Mouse (Mus musculus): ENCODE results near the gene Pecam1. TPM values are rescaled to one million over a fixed set of nuclear protein-coding genes. Genes with fewer than 3 reads are reported as not detected.
"Not testable (repeated sequence)": the region's sequence is repeated elsewhere in the genome, so short reads cannot be mapped to it uniquely, and the experiment has no call there.

The Pecam1 gene
- 144 and 151 TPM in 2 replicates for total RNA-seq (2017)

- peak; percentile 74 for ATAC-seq (ENCODE audit: extremely low read depth, insufficient number of reproducible peaks, low FRiP score, poor library complexity, severe bottlenecking)
Observed at GRCm38 (mm10) chr11:106750121-106750751, at the start of gene Pecam1. TSS of gene Pecam1 (minus strand) at chr11:106750628.

- no peak for ATAC-seq (ENCODE audit: extremely low read depth, insufficient number of reproducible peaks, low FRiP score, poor library complexity, severe bottlenecking)
Observed at GRCm38 (mm10) chr11:106795679-106796078, 45.3 kb upstream of the Pecam1 start.

GRCm38 (mm10) chr11:106793846-106794245 lies 43.4 kb upstream of the Pecam1 start:
- ATAC-seq (ENCODE audit: extremely low read depth, insufficient number of reproducible peaks, low FRiP score, poor library complexity, severe bottlenecking) = no peak

GRCm38 (mm10) chr11:106789649-106790048 lies 39.2 kb upstream of the Pecam1 start:
- ATAC-seq (ENCODE audit: extremely low read depth, insufficient number of reproducible peaks, low FRiP score, poor library complexity, severe bottlenecking) = no peak

- peak; percentile 67 for ATAC-seq (ENCODE audit: extremely low read depth, insufficient number of reproducible peaks, low FRiP score, poor library complexity, severe bottlenecking)
Observed at GRCm38 (mm10) chr11:106788775-106789459, 38.5 kb upstream of the Pecam1 start, which contains the start of the genes Ddx5 and Cep95. TSS of gene Ddx5 (minus strand) at chr11:106789185. TSS of gene Cep95 (plus strand) at chr11:106789252.

GRCm38 (mm10) chr11:106788026-106788774 lies 37.8 kb upstream of the Pecam1 start:
- peak; percentile 59 for ATAC-seq (ENCODE audit: extremely low read depth, insufficient number of reproducible peaks, low FRiP score, poor library complexity, severe bottlenecking)

- peak; percentile 27 for ATAC-seq (ENCODE audit: extremely low read depth, insufficient number of reproducible peaks, low FRiP score, poor library complexity, severe bottlenecking)
Observed at GRCm38 (mm10) chr11:106787131-106788025, 37.0 kb upstream of the Pecam1 start.

- no peak for ATAC-seq (ENCODE audit: extremely low read depth, insufficient number of reproducible peaks, low FRiP score, poor library complexity, severe bottlenecking)
Observed at GRCm38 (mm10) chr11:106785043-106785442, 34.6 kb upstream of the Pecam1 start.

- no peak for ATAC-seq (ENCODE audit: extremely low read depth, insufficient number of reproducible peaks, low FRiP score, poor library complexity, severe bottlenecking)
Observed at GRCm38 (mm10) chr11:106784476-106784875, 34.0 kb upstream of the Pecam1 start.

- ATAC-seq (ENCODE audit: extremely low read depth, insufficient number of reproducible peaks, low FRiP score, poor library complexity, severe bottlenecking) = no peak
Observed at GRCm38 (mm10) chr11:106782841-106783764, 32.7 kb upstream of the Pecam1 start.

GRCm38 (mm10) chr11:106782271-106782670 lies 31.8 kb upstream of the Pecam1 start:
- not testable (repeated sequence) for ATAC-seq (ENCODE audit: extremely low read depth, insufficient number of reproducible peaks, low FRiP score, poor library complexity, severe bottlenecking)

GRCm38 (mm10) chr11:106780590-106781220 lies 30.3 kb upstream of the Pecam1 start:
- ATAC-seq (ENCODE audit: extremely low read depth, insufficient number of reproducible peaks, low FRiP score, poor library complexity, severe bottlenecking) = no peak

- no peak for ATAC-seq (ENCODE audit: extremely low read depth, insufficient number of reproducible peaks, low FRiP score, poor library complexity, severe bottlenecking)
Observed at GRCm38 (mm10) chr11:106780089-106780425, 29.6 kb upstream of the Pecam1 start.

- peak; percentile 81 for ATAC-seq (ENCODE audit: extremely low read depth, insufficient number of reproducible peaks, low FRiP score, poor library complexity, severe bottlenecking)
Observed at GRCm38 (mm10) chr11:106779388-106780088, 29.1 kb upstream of the Pecam1 start, which contains the start of gene Polg2. TSS of gene Polg2 (minus strand) at chr11:106779537.

- ATAC-seq (ENCODE audit: extremely low read depth, insufficient number of reproducible peaks, low FRiP score, poor library complexity, severe bottlenecking) = peak; percentile 9
Observed at GRCm38 (mm10) chr11:106778589-106779387, 28.4 kb upstream of the Pecam1 start.

- ATAC-seq (ENCODE audit: extremely low read depth, insufficient number of reproducible peaks, low FRiP score, poor library complexity, severe bottlenecking) = no peak
Observed at GRCm38 (mm10) chr11:106778132-106778531, 27.7 kb upstream of the Pecam1 start.

Measured in neutrophil, adult 5-6 weeks (primary cell).